Mouse (Mus musculus): Measurements from ENCODE around the gene B3galt4.

GRCm38 (mm10) chr17:33916294-33916693 lies 35.0 kb downstream of the B3galt4 start:
- TF ChIP-seq CTCF (IDR thresholded peaks at IDR 0.05; ENCODE audit: borderline replicate concordance, extremely low read depth, insufficient read depth, insufficient read length) (no peak), POLR2A (IDR thresholded peaks at IDR 0.05; ENCODE audit: borderline replicate concordance, extremely low read depth, insufficient read depth, insufficient read length, poor library complexity, severe bottlenecking) (no peak)
